Mouse (Mus musculus) intestine, embryonic 14.5 days (tissue): ENCODE results near the gene Pola2. TPM values are rescaled to one million over a fixed set of nuclear protein-coding genes. Genes with fewer than 3 reads are reported as not detected.

Experiments
- ATAC-seq: fragments of 200-750 bp; cut with Nextera tagmentation; replicated peaks from 2 replicates; pipeline ENCODE4 v1.8.0; 2017; ENCODE audit warnings: low read depth, moderate number of reproducible peaks, moderate TSS enrichment, moderate library complexity; ENCODE audit not compliant: low FRiP score, low TSS enrichment
- DNase-seq: peaks from one replicate; pipeline ENCODE4 v3.0.0-alpha.2; 2018; ENCODE audit warnings: low spot score
- H3K27ac ChIP-seq: fragments of 300-500 bp; sonication (generic); 2 replicates; pipeline ENCODE4 v1.5.1; 2014; ENCODE audit warnings: low read depth, mild to moderate bottlenecking, control low read depth
- H3K27me3 ChIP-seq: fragments of 300-500 bp; sonication (generic); replicated peaks from 2 replicates; pipeline ENCODE4 v1.6.1; 2014; ENCODE audit warnings: low read length, control low read depth; ENCODE audit not compliant: control insufficient read depth, insufficient read depth
- H3K36me3 ChIP-seq: fragments of 300-500 bp; sonication (generic); 2 replicates; pipeline ENCODE4 v1.6.1; 2014; ENCODE audit warnings: low read length, control low read depth; ENCODE audit not compliant: control insufficient read depth, insufficient read depth
- H3K4me1 ChIP-seq: fragments of 300-500 bp; sonication (generic); replicated peaks from 2 replicates; pipeline ENCODE4 v1.6.1; 2014; ENCODE audit warnings: low read length, control low read depth, mixed read lengths; ENCODE audit not compliant: control insufficient read depth, insufficient read depth
- H3K4me2 ChIP-seq: fragments of 300-500 bp; sonication (generic); 2 replicates; pipeline ENCODE4 v1.6.1; 2014; ENCODE audit warnings: low read length
- H3K4me3 ChIP-seq: fragments of 300-500 bp; sonication (generic); 2 replicates; pipeline ENCODE4 v1.5.1; 2014; ENCODE audit warnings: low read depth, low read length, control low read depth, mixed read lengths
- H3K9ac ChIP-seq: fragments of 300-500 bp; sonication (generic); 2 replicates; pipeline ENCODE4 v1.6.1; 2014; ENCODE audit warnings: mild to moderate bottlenecking, low read length
- H3K9me3 ChIP-seq: fragments of 300-500 bp; sonication (generic); 2 replicates; pipeline ENCODE4 v1.6.1; 2016; ENCODE audit warnings: low read length, control low read depth; ENCODE audit not compliant: control insufficient read depth
- WGBS: fragments of 180-500 bp; shearing (Covaris S2); extraction: QIAGEN DNeasy Blood & Tissue Kit; methylation state at CpG from one replicate; pipeline ENCODE4 v1.1.7; 2014; 5-methylcytosine and 5-hydroxymethylcytosine counted together
- polyA plus RNA-seq: library from polyadenylated mRNA; unstranded; fragments of >200 nt; fragmentation: Nextera tagmentation; extraction: Ambion mirVana; gene quantifications from 2 replicates; pipeline ENCODE4 v1.2.1, GENCODE M21; 2014

Gene Pola2
- 84.4 and 87.9 TPM in 2 replicates for polyA plus RNA-seq

DNA sequence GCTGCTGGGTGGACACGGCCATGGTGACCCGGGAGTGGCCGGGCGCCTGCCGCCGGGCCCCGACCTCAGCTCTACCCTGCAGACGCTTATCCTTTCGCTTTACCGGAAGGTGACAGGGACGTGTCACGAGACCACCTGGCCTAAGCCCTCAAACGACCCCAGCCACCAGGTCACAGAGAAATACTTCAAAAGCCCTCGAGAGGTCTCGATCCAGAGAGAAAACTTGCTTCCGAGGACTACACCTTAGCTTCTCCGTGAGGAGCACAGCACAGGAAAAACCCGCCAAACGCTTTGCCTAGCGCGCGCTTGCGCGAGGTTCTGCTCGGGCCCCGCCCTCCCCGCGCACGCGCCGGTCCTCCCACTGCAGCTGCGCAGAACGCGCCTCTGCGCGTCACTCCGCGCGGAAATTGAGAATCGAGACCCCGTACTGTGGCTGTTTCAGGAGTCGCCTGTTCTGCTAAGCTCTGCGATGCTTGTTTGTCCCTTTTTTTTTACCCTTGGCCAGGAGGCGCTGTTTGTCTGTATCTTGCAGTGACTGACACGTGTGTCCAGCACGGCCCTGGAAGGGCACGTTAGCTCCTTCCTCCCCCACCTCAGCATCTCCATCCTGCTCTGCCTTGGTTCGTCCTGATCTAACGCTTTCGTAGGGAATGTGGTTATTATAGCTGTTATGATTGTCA, at the start of gene Pola2:
TSS of gene Pola2 (minus strand) at position 320 of the 680 bp plus-strand sequence.
- peak within 1 kb of the TSS; percentile 71 for H3K27ac ChIP-seq
- DNase-seq (peak; percentile 92), ATAC-seq (peak; percentile 82)
- WGBS, result under 1% methylated on average over 50 of the region's 50 CpGs
- H3K4me2 ChIP-seq, result peak within 1 kb of the TSS; percentile 66
- no peaks in the 10 kb centered on the region for H3K9me3 ChIP-seq
- H3K4me1 ChIP-seq, result peaks cover 18% of the 10 kb centered on the region
- H3K4me3 ChIP-seq, result peak within 1 kb of the TSS; percentile 87
- H3K36me3 ChIP-seq, result peaks cover 11% of the 10 kb centered on the region
- peak within 1 kb of the TSS; percentile 78 for H3K9ac ChIP-seq
- no peaks in the 10 kb centered on the region for H3K27me3 ChIP-seq

DNA sequence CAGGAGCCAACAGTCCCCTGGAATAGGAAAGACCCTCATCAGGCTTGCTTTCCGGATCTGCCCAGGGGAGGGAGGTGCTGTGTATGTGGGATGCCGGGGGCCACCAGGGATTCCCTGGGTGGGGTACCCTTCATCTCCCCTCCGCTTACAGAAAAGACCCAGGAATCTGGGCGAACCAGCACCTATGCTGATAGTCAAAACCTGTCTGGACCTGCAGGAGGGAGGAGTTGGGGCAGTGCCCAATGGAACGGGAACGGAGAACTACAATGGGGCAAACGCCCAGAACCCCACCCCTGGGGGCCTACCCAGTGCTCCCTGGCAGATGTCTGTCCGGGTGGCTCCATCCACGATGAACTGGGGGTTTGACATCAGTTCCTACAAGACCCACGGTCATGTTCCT, 49.7 kb upstream of the Pola2 start:
- Histone ChIP-seq H3K36me3 (no peaks in the 10 kb centered on the region), H3K4me2 (no peak overlapping the region), H3K4me3 (no peak overlapping the region), H3K4me1 (peaks cover 6% of the 10 kb centered on the region; the same call in 1 of the 2 replicates), H3K27ac (no peak overlapping the region), H3K9ac (no peak overlapping the region), H3K9me3 (no peaks in the 10 kb centered on the region), H3K27me3 (peaks cover 9% of the 10 kb centered on the region; the same call in 1 of the 2 replicates)
- 94% methylated on average over 10 of the region's 10 CpGs for WGBS
- DNase-seq, result no peak
- ATAC-seq, result no peak

DNA sequence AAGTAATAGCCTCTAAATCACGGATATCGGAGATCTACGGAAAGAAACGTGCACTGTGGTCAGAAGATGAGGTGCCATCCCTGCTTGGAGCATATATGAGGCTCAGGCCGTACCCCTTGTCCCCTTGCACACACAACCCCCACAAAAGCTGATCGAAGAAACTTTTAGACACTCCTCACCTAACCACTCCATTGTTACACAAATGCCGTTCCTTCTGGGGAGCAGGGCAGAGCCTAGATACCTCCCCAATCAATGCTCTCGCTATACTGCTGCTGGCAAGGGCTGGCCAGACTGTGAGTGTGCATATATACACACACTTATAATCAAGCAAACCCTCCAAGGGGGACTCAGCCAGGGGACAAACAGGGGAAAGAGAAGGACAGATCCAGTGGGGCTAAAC, 45.1 kb upstream of the Pola2 start:
- H3K4me3 ChIP-seq, result no peak overlapping the region
- H3K36me3 ChIP-seq, result no peaks in the 10 kb centered on the region
- no peak overlapping the region for H3K9ac ChIP-seq
- 77% methylated on average over 8 of the region's 8 CpGs for WGBS
- H3K27me3 ChIP-seq, result no peaks in the 10 kb centered on the region
- no peak for DNase-seq
- no peak overlapping the region for H3K4me2 ChIP-seq
- no peak overlapping the region for H3K27ac ChIP-seq
- no peak for ATAC-seq
- 0 out of 2 replicates have a peak, but pooled peaks cover 3% of the 10 kb centered on the region for H3K4me1 ChIP-seq
- no peaks in the 10 kb centered on the region for H3K9me3 ChIP-seq

DNA sequence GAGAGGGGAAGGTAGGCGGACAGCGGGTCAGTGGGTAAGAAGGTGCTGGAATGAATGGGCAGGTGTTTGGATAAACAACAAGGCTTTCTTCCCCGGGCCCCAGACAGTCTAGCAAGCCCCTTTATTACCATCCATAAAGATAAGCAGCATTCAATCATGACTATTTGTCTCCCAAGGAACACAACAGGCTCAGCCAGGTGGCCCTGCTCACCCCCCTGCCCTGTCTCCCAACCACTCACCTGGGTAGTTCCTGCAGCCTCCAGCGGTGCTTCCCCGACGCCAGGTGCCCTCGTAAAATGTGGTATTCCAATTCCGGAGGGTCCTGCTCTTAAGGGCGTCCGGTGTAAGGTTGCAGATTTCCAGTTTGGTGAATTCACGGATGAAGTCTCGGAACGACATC, 43.0 kb upstream of the Pola2 start:
- H3K36me3 ChIP-seq, result no peaks in the 10 kb centered on the region
- no peaks in the 10 kb centered on the region for H3K9me3 ChIP-seq
- H3K27me3 ChIP-seq, result no peaks in the 10 kb centered on the region
- 50% methylated on average over 13 of the region's 13 CpGs for WGBS
- DNase-seq (no peak), ATAC-seq (peak; percentile 71)
- no peak overlapping the region for H3K9ac ChIP-seq
- no peak overlapping the region for H3K4me2 ChIP-seq
- H3K4me3 ChIP-seq, result no peak overlapping the region
- H3K4me1 ChIP-seq, result 0 out of 2 replicates have a peak, but pooled peaks cover 3% of the 10 kb centered on the region
- H3K27ac ChIP-seq, result no peak overlapping the region

DNA sequence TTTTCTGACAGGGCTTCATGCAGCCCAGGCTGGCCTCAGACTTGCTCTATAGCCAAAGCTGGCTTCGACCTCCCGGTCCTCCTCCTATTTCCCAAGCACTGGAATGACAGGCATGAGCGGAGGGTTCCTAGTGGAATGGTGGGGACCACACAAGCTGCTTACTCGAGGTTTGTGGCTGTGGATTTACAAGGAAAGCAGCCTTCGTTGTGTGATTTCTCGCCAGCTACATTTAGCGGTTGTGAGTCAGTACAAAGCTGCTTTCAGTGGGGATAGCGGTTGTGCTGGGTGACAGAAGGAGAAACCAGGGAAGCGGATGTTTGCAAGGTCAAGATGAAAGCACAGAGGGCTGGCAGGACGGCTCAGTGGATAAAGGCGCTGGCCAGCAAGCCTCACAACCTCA, 41.5 kb upstream of the Pola2 start:
- no peaks in the 10 kb centered on the region for H3K9me3 ChIP-seq
- 0 out of 2 replicates have a peak, but pooled peaks cover 3% of the 10 kb centered on the region for H3K4me1 ChIP-seq
- no peak for ATAC-seq
- no peak for DNase-seq
- H3K27me3 ChIP-seq, result no peaks in the 10 kb centered on the region
- 64% methylated on average over 11 of the region's 11 CpGs for WGBS
- H3K36me3 ChIP-seq, result no peaks in the 10 kb centered on the region
- H3K4me3 ChIP-seq, result no peak overlapping the region
- no peak overlapping the region for H3K4me2 ChIP-seq
- no peak overlapping the region for H3K9ac ChIP-seq
- no peak overlapping the region for H3K27ac ChIP-seq

DNA sequence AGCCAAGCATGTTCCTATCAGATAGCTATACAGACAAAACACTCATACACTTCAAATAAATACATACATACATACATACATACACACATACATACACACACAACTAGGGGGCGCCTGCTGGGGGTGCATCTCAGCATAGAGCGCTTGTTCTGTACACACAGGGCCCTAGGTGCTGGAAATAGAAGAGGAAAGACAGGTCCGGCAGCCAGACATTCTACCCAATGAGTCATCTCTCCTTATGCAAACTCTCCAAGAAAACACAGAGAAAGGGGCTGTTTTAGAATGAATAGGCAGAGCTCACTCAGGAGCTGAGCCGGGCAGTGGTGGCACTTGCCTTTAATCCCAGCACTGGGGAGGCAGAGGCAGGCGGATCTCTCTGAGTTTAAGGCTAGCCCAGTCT, 36.0 kb upstream of the Pola2 start:
- Histone ChIP-seq H3K27ac (no peak overlapping the region), H3K27me3 (no peaks in the 10 kb centered on the region), H3K4me3 (no peak overlapping the region), H3K9ac (no peak overlapping the region), H3K9me3 (no peaks in the 10 kb centered on the region), H3K4me2 (no peak overlapping the region), H3K36me3 (no peaks in the 10 kb centered on the region), H3K4me1 (no peaks in the 10 kb centered on the region)
- WGBS, result 72% methylated on average over 5 of the region's 5 CpGs
- no peak for ATAC-seq
- DNase-seq, result no peak

DNA sequence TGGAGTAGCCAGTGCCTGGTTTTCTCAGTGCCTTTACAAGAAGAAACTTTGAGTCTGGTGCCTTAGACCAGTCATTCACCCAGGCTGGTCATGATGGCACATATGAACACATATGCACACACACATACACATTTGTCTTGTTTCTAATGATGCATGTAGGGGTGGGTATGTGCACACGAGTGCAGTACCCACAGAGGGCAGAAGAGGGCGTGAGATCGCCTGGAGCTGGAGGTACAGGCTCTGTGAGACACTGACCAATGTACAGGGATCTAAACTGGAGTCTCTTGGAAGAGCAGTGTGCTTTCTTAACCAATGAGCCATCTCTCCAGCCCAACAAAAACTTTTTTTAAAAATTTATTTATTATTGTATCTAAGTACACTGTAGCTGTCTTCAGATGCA, 34.2 kb upstream of the Pola2 start:
- H3K27ac ChIP-seq, result no peak overlapping the region
- no peaks in the 10 kb centered on the region for H3K4me1 ChIP-seq
- H3K9ac ChIP-seq, result no peak overlapping the region
- no peak overlapping the region for H3K4me2 ChIP-seq
- H3K27me3 ChIP-seq, result no peaks in the 10 kb centered on the region
- no peak overlapping the region for H3K4me3 ChIP-seq
- DNase-seq (no peak), ATAC-seq (no peak)
- no peaks in the 10 kb centered on the region for H3K9me3 ChIP-seq
- WGBS, result 79% methylated on average over 3 of the region's 3 CpGs
- H3K36me3 ChIP-seq, result no peaks in the 10 kb centered on the region

DNA sequence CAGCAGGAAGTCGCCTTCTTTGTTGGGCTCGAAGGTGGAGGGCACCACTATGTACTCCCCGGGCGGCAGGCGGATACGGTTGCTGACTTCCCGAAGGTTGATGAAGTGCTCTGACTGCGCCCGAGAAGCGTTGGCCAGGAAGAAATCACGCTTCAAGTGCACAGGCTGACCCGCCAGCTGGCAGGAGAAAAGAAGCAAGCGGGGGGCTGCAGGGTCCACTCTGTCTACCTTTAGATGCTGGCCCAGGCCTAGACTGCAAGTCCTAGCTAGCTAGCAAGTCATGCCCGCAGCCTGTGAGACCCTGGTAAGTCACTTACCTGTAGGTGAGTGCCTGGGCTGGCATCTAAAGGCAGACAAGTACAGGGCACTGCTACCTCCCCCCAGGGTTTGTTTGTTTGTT, 30.7 kb upstream of the Pola2 start:
- no peak overlapping the region for H3K9ac ChIP-seq
- ATAC-seq, result no peak
- WGBS, result 84% methylated on average over 14 of the region's 14 CpGs

DNA sequence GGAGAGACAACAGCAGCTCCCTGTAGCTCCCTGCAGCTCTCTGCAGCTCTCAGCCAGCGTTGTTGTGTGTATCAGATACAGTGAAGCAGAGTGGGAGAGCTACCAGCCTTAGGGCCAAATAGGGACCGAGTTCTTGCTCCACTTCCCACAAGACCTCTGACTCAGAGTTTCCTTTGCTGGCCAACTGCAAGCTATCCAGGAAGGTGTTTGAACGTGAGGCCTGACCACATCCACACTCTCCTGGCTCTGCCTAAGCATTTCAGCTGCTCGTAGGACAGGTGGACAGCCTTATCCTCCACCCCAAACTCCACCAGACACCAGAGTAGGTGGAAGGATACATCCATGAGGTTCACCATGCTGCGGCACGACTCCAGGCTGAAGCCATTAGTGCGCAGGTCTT, 28.0 kb upstream of the Pola2 start:
- ATAC-seq, result no peak
- Histone ChIP-seq H3K9ac (no peak overlapping the region), H3K4me1 (peaks cover 12% of the 10 kb centered on the region; the same call in 1 of the 2 replicates), H3K27me3 (no peaks in the 10 kb centered on the region), H3K4me2 (no peak overlapping the region), H3K36me3 (0 out of 2 replicates have a peak, but pooled peaks cover 2% of the 10 kb centered on the region), H3K27ac (no peak overlapping the region), H3K9me3 (no peaks in the 10 kb centered on the region), H3K4me3 (no peak overlapping the region)
- DNase-seq, result no peak
- WGBS, result 78% methylated on average over 7 of the region's 7 CpGs

More for the DNA sequence above, 30.7 kb upstream of the Pola2 start:
- Histone ChIP-seq H3K9me3 (no peaks in the 10 kb centered on the region), H3K4me3 (no peak overlapping the region), H3K27ac (no peak overlapping the region), H3K27me3 (no peaks in the 10 kb centered on the region), H3K4me2 (no peak overlapping the region), H3K4me1 (peaks cover under 1% of the 10 kb centered on the region; the same call in 1 of the 2 replicates), H3K36me3 (0 out of 2 replicates have a peak, but pooled peaks cover 2% of the 10 kb centered on the region)
- DNase-seq, result no peak
